Mouse (Mus musculus) liver, embryonic 15.5 days (tissue): ENCODE results near the gene Nek9. TPM values are rescaled to one million over a fixed set of nuclear protein-coding genes. Genes with fewer than 3 reads are reported as not detected.

ENCODE experiments used
- ATAC-seq: fragments of 200-750 bp; cut with Nextera tagmentation; 2 replicates; pipeline ENCODE4 v1.8.0; 2017; ENCODE audit warnings: moderate number of reproducible peaks, mild to moderate bottlenecking, moderate library complexity; ENCODE audit not compliant: insufficient read depth
- H3K27ac ChIP-seq: fragments of 300-500 bp; sonication (generic); replicated peaks from 2 replicates; pipeline ENCODE4 v1.5.1; 2015; ENCODE audit warnings: mild to moderate bottlenecking, inconsistent platforms
- H3K27me3 ChIP-seq: fragments of 300-500 bp; sonication (generic); 2 replicates; pipeline ENCODE4 v1.6.1; 2015; ENCODE audit warnings: mild to moderate bottlenecking, inconsistent platforms
- H3K36me3 ChIP-seq: fragments of 300-500 bp; sonication (generic); replicated peaks from 2 replicates; pipeline ENCODE4 v1.6.1; 2015; ENCODE audit warnings: moderate library complexity, mild to moderate bottlenecking, inconsistent platforms
- H3K4me1 ChIP-seq: fragments of 300-500 bp; sonication (generic); replicated peaks from 2 replicates; pipeline ENCODE4 v1.6.1; 2015; ENCODE audit warnings: inconsistent platforms
- H3K4me2 ChIP-seq: fragments of 300-500 bp; sonication (generic); 2 replicates; pipeline ENCODE4 v1.6.1; 2015; ENCODE audit warnings: moderate library complexity, mild to moderate bottlenecking, inconsistent platforms
- H3K4me3 ChIP-seq: fragments of 300-500 bp; sonication (generic); replicated peaks from 2 replicates; pipeline ENCODE4 v1.5.1; 2015; ENCODE audit warnings: mild to moderate bottlenecking, inconsistent platforms
- H3K9ac ChIP-seq: fragments of 300-500 bp; sonication (generic); 2 replicates; pipeline ENCODE4 v1.6.1; 2015; ENCODE audit warnings: moderate library complexity, mild to moderate bottlenecking, inconsistent platforms
- H3K9me3 ChIP-seq: fragments of 300-500 bp; sonication (generic); replicated peaks from 2 replicates; pipeline ENCODE4 v1.6.1; 2016; ENCODE audit warnings: inconsistent platforms
- WGBS: fragments of 180-500 bp; shearing (Covaris S2); methylation state at CpG from one replicate; pipeline ENCODE4 v1.1.7; 2015; ENCODE audit warnings: mixed read lengths; ENCODE audit not compliant: insufficient replicate concordance; 5-methylcytosine and 5-hydroxymethylcytosine counted together
- polyA plus RNA-seq: library from polyadenylated mRNA; unstranded; fragments of >200 nt; fragmentation: Nextera tagmentation; extraction: Ambion mirVana; gene quantifications from 2 replicates; pipeline ENCODE4 v1.2.1, GENCODE M21; 2015

Nek9 gene
- polyA plus RNA-seq, 1 experiment from 2014 or later, result 5.7 TPM

DNA sequence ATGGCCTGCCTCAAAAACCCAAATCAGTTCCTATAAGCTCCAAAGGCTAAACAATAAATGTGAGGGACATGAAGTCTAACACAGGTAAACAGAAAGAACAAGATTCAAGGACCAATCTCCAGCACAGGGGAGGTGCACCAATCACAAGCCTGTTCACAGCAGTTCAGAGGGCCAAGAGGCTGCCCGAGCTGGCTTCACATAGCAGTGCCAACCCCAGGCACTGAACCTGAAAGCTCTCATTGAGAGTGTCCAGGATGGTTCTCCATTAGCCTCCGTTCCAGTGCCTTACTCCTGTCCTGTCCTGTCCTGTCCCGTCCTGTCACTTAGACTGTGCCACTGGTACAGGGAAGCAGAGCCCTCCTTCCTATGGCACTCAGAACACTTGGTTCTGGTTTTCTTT is 8.0 kb upstream of the Nek9 start:
- H3K36me3 ChIP-seq, result peaks cover 49% of the 10 kb centered on the region
- peak overlapping the region; percentile 34; the same call in 1 of the 2 replicates for H3K27ac ChIP-seq
- H3K27me3 ChIP-seq, result no peaks in the 10 kb centered on the region
- no peaks in the 10 kb centered on the region for H3K9me3 ChIP-seq
- peaks cover 12% of the 10 kb centered on the region; the same call in 1 of the 2 replicates for H3K4me1 ChIP-seq
- H3K4me3 ChIP-seq, result no peak overlapping the region
- ATAC-seq, result no peak
- H3K9ac ChIP-seq, result no peak overlapping the region
- WGBS, result 67% methylated on average over 3 of the region's 3 CpGs
- H3K4me2 ChIP-seq, result no peak overlapping the region

DNA sequence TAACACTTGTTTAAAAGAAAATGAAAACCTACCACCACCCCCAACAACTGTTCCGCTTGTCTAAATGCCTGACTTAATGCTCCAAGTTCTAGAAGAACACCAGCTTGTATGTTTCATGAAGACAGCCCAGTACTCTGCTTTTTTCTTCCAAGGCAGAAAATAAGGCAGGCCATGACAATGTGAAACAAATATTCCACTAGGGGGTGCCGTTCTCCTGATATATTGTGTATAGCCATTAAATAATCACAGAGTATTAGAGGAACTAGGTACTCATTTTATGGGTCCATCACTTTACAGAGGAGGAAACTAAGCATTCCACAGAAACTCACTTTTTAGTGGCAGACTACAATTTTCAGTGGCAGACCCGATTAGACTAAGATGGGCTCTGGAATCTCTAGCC is 7.2 kb upstream of the Nek9 start:
- no peak overlapping the region for H3K4me3 ChIP-seq
- no peak for ATAC-seq
- peaks cover 57% of the 10 kb centered on the region for H3K36me3 ChIP-seq
- H3K9me3 ChIP-seq, result no peaks in the 10 kb centered on the region
- H3K27me3 ChIP-seq, result no peaks in the 10 kb centered on the region
- no peak overlapping the region for H3K27ac ChIP-seq
- H3K9ac ChIP-seq, result no peak overlapping the region
- no peak overlapping the region for H3K4me2 ChIP-seq
- H3K4me1 ChIP-seq, result peaks cover 12% of the 10 kb centered on the region; the same call in 1 of the 2 replicates
- WGBS, result 50% methylated on average over 3 of the region's 3 CpGs

DNA sequence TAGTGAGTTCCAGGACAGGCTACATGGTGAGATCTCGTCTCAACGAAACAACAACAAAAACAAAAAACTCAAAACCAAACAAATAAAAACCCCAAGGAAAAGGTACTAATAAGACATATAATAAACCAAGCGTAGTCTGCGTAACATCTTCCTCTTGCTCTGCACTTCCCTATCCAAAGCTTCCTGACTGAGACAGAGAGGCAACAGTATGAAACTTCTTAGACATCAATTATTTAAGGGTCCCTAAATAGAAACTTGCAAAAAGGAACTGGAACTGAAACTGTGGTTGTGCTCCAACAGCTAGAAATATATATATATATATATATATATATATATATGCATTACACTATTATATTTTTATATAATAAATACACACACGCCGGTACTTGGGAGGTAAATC is 6.4 kb upstream of the Nek9 start:
- no peak overlapping the region for H3K4me3 ChIP-seq
- 77% methylated on average over 6 of the region's 6 CpGs for WGBS
- H3K27ac ChIP-seq, result no peak overlapping the region
- no peak for ATAC-seq
- no peak overlapping the region for H3K9ac ChIP-seq
- no peak overlapping the region for H3K4me2 ChIP-seq
- peaks cover 14% of the 10 kb centered on the region for H3K4me1 ChIP-seq
- H3K36me3 ChIP-seq, result peaks cover 58% of the 10 kb centered on the region
- H3K27me3 ChIP-seq, result no peaks in the 10 kb centered on the region
- H3K9me3 ChIP-seq, result no peaks in the 10 kb centered on the region

DNA sequence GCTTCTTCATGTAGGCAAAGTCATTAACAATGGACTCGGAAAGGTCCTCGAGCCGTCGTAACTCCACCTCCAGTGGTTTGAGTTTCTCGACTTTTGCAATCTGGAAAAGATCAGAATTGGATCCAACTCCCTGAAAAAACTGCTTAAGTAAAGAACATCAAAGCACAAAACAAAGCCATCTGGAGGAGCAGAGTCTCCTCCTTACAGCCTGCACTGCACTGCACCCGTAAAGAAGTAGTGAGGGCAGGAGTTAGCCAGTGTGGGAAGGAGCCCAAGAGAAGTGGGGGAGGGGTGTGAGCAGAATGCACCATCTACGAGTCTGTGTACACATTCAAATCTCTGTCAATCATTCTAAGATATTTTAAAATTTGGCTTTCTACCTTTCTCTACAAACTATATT is 5.1 kb upstream of the Nek9 start:
- H3K4me1 ChIP-seq, result peaks cover 23% of the 10 kb centered on the region
- WGBS, result 78% methylated on average over 7 of the region's 7 CpGs
- H3K27ac ChIP-seq, result no peak overlapping the region
- H3K4me2 ChIP-seq, result no peak overlapping the region
- no peaks in the 10 kb centered on the region for H3K9me3 ChIP-seq
- no peak overlapping the region for H3K4me3 ChIP-seq
- no peak overlapping the region for H3K9ac ChIP-seq
- H3K36me3 ChIP-seq, result peaks cover 46% of the 10 kb centered on the region
- H3K27me3 ChIP-seq, result no peaks in the 10 kb centered on the region
- no peak for ATAC-seq

DNA sequence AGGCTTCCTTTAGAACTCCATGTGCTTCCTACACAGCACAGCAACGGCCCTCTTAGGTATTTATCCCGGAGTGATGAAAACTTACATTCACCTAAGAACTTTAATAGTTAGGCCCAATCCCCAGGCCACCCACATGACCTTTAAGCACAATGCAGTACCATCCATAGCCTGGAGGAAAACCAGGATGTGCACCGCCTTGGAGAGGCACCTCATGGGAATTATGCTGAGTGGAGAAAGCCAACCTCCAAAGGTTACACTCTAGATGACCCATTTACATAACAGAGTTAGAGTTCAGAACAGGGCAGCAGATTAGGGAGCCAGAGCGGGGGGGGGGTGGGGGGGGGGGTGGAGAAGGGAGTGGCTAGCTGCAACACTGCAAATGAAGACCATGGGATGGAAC is 3.1 kb upstream of the Nek9 start:
- Histone ChIP-seq H3K27ac (no peak overlapping the region), H3K4me1 (peaks cover 26% of the 10 kb centered on the region), H3K4me2 (no peak overlapping the region), H3K9ac (no peak overlapping the region), H3K9me3 (no peaks in the 10 kb centered on the region), H3K36me3 (peaks cover 30% of the 10 kb centered on the region), H3K27me3 (no peaks in the 10 kb centered on the region), H3K4me3 (no peak overlapping the region)
- WGBS, result 69% methylated on average over 4 of the region's 4 CpGs
- ATAC-seq, result no peak

GRCm38 (mm10) chr12:85341131-85341530 is 2.0 kb upstream of the Nek9 start:
- ATAC-seq, result no peak

GRCm38 (mm10) chr12:85339947-85340346 is 785 bp upstream of the Nek9 start:
- H3K9me3 ChIP-seq, result no peaks in the 10 kb centered on the region
- H3K4me1 ChIP-seq, result peaks cover 28% of the 10 kb centered on the region
- peaks cover 42% of the 10 kb centered on the region for H3K36me3 ChIP-seq
- peak overlapping the region; percentile 98 for H3K4me3 ChIP-seq
- ATAC-seq, result no peak
- 18% methylated on average over 4 of the region's 4 CpGs for WGBS
- no peaks in the 10 kb centered on the region for H3K27me3 ChIP-seq
- peak overlapping the region; percentile 93 for H3K4me2 ChIP-seq
- H3K27ac ChIP-seq, result peak overlapping the region; percentile 92
- H3K9ac ChIP-seq, result peak overlapping the region; percentile 98; the same call in 1 of the 2 replicates

More at GRCm38 (mm10) chr12:85341131-85341530, 2.0 kb upstream of the Nek9 start:
- 37% methylated on average over 1 of the region's 1 CpGs for WGBS
- Histone ChIP-seq H3K4me2 (no peak overlapping the region), H3K9ac (no peak overlapping the region), H3K27me3 (no peaks in the 10 kb centered on the region), H3K36me3 (peaks cover 32% of the 10 kb centered on the region), H3K4me3 (no peak overlapping the region), H3K27ac (no peak overlapping the region), H3K4me1 (peaks cover 28% of the 10 kb centered on the region), H3K9me3 (no peaks in the 10 kb centered on the region)

- peak overlapping the region; percentile 92 for H3K27ac ChIP-seq
- H3K9ac ChIP-seq, result peak overlapping the region; percentile 98
- H3K4me2 ChIP-seq, result peak overlapping the region; percentile 93
- no peaks in the 10 kb centered on the region for H3K9me3 ChIP-seq
- H3K27me3 ChIP-seq, result no peaks in the 10 kb centered on the region
- ATAC-seq, result peak; percentile 75
- H3K36me3 ChIP-seq, result peaks cover 43% of the 10 kb centered on the region
- peak overlapping the region; percentile 98 for H3K4me3 ChIP-seq
- WGBS, result under 1% methylated on average over 41 of the region's 42 CpGs
- peaks cover 28% of the 10 kb centered on the region for H3K4me1 ChIP-seq
These were observed 347 bp downstream of the Nek9 start for GRCm38 (mm10) chr12:85338815-85339214.

DNA sequence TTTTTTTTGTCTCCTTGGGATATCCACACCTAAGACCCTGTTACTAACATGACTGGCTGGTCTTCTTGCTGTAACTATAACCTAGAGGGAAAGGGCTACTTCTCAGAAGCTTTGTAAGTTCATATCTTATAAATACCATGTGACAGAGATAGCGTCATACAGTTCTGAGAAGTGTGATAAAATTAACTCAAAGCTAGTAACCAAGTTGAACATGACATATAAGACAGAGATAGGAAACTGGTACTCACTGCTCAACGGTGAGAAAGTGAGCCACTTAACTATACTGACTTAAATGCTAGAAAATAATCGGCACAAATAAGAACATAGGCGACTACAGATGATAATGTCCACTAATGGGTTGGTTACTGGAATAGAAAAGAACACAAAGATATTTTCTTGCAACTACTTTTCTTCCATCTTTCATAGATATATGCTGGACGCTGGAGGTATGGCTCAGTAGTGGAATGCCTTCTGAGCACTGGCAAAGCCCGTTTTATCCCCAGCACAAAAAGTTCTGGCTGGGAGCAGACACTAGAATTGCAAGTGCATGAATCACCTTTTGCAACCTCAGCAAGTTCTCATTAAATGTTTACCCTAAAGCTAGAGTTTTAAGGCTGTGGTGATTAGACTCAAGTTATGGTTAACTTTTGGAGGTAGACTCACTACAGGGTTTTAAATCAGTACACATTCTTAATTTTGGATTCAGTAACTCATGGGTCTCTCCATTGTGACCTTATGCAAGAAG is 1.4 kb downstream of the Nek9 start:
- H3K27ac ChIP-seq, result peak overlapping the region; percentile 92

GRCm38 (mm10) chr12:85330153-85330552 is 9.0 kb downstream of the Nek9 start:
- no peaks in the 10 kb centered on the region for H3K27me3 ChIP-seq
- no peak overlapping the region for H3K4me2 ChIP-seq
- peaks cover 89% of the 10 kb centered on the region for H3K36me3 ChIP-seq
- WGBS, result 78% methylated on average over 7 of the region's 7 CpGs
- H3K9ac ChIP-seq, result no peak overlapping the region
- H3K4me3 ChIP-seq, result no peak overlapping the region
- H3K9me3 ChIP-seq, result no peaks in the 10 kb centered on the region
- H3K27ac ChIP-seq, result no peak overlapping the region
- no peaks in the 10 kb centered on the region for H3K4me1 ChIP-seq
- no peak for ATAC-seq

More for the DNA sequence above, 1.4 kb downstream of the Nek9 start:
- Histone ChIP-seq H3K4me1 (peaks cover 28% of the 10 kb centered on the region), H3K9ac (peak overlapping the region; percentile 10), H3K27me3 (no peaks in the 10 kb centered on the region), H3K36me3 (peaks cover 47% of the 10 kb centered on the region), H3K4me3 (peak overlapping the region; percentile 98), H3K9me3 (no peaks in the 10 kb centered on the region), H3K4me2 (peak overlapping the region; percentile 93)
- peak; percentile 32; the same call in 1 of the 2 replicates for ATAC-seq
- WGBS, result 38% methylated on average over 6 of the region's 6 CpGs

DNA sequence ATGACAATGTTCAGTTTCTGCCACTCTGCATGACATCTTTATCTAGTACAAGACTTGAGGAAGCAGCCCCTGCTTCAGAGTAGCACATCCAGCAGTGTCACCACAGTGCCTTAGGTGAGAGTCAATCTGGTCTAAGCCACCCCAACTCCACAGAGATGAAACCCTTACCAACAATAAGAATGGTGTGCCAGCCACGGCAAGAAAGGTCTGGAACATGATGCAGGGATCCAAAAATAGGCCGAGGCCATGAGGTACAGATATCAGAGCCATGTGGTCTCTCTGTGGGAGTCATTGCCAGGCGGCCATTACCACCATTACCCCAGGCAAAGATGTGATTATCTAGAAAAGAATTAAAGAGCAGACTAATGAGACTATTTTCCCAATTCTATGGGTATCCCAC is 30.5 kb downstream of the Nek9 start:
- no peak overlapping the region for H3K27ac ChIP-seq
- H3K4me3 ChIP-seq, result no peak overlapping the region
- ATAC-seq, result no peak
- no peak overlapping the region for H3K4me2 ChIP-seq
- no peak overlapping the region for H3K9ac ChIP-seq
- H3K4me1 ChIP-seq, result peaks cover 9% of the 10 kb centered on the region
- 67% methylated on average over 3 of the region's 3 CpGs for WGBS
- H3K9me3 ChIP-seq, result no peaks in the 10 kb centered on the region
- no peaks in the 10 kb centered on the region for H3K27me3 ChIP-seq
- H3K36me3 ChIP-seq, result peaks cover 98% of the 10 kb centered on the region
